Mouse (Mus musculus) G1E (cell line): Measurements from ENCODE around the gene Igfbp1. TPM values are rescaled to one million over a fixed set of nuclear protein-coding genes. Genes with fewer than 3 reads are reported as not detected.

Experiments
- ATAC-seq: 2 replicates; pipeline ENCODE4 v1.8.0; 2016; ENCODE audit warnings: mild to moderate bottlenecking; ENCODE audit not compliant: insufficient number of reproducible peaks, poor library complexity, low FRiP score, severe bottlenecking; ENCODE audit errors: extremely low read depth
- DNase-seq: peaks from one replicate; pipeline ENCODE4 v3.0.0; 2012; ENCODE audit warnings: low spot score
- H3K27me3 ChIP-seq: 2 replicates; pipeline ENCODE4 v1.6.1; 2012; ENCODE audit warnings: mild to moderate bottlenecking, low read length, inconsistent platforms; ENCODE audit not compliant: insufficient read depth
- H3K36me3 ChIP-seq: replicated peaks from 2 replicates; pipeline ENCODE3; 2012; ENCODE audit warnings: mild to moderate bottlenecking, inconsistent platforms
- H3K4me1 ChIP-seq: 2 replicates; pipeline ENCODE4 v1.6.1; 2012; ENCODE audit warnings: low read depth, low read length, inconsistent platforms, mixed read lengths; ENCODE audit not compliant: insufficient read depth
- H3K4me3 ChIP-seq: 2 replicates; pipeline ENCODE4 v1.5.1; 2012; ENCODE audit warnings: low read depth, mild to moderate bottlenecking, inconsistent platforms, low read length, moderate library complexity, mixed read lengths
- H3K9me3 ChIP-seq: replicated peaks from 2 replicates; pipeline ENCODE4 v1.6.1; 2012; ENCODE audit warnings: inconsistent platforms
- CTCF ChIP-seq: IDR thresholded peaks from 2 replicates; pipeline ENCODE4 v1.5.1; 2012; ENCODE audit warnings: low read depth, low read length, inconsistent platforms, mixed read lengths
- GATA1 ChIP-seq: IDR thresholded peaks from 2 replicates; pipeline ENCODE4 v1.6.1; 2012; ENCODE audit warnings: borderline replicate concordance, low read length, inconsistent platforms, mixed read lengths
- GATA2 ChIP-seq: IDR thresholded peaks from 2 replicates; pipeline ENCODE4 v1.6.1; 2012; ENCODE audit warnings: low read depth, low read length, inconsistent platforms, borderline replicate concordance
- POLR2AphosphoS5 ChIP-seq: IDR thresholded peaks from 2 replicates; pipeline ENCODE4 v1.6.1; 2012; ENCODE audit warnings: low read depth, low read length, inconsistent platforms; ENCODE audit not compliant: insufficient replicate concordance
- TAL1 ChIP-seq: conservative IDR thresholded peaks from 2 replicates; pipeline ENCODE4 v1.6.1; 2012; ENCODE audit warnings: low read depth, low read length, inconsistent platforms, mixed read lengths
- polyA plus RNA-seq: library from polyadenylated mRNA; stranded (reverse); fragments of >175 nt; gene quantifications from 2 replicates; pipeline ENCODE4 v1.2.3, GENCODE M21; 2012
- total RNA-seq, 2 experiments: library from RNA; stranded (forward) in 1 of 2; stranded (reverse) in 1 of 2; fragments of 200-1000 nt in 1 of 2; fragments of >200 nt in 1 of 2; fragmentation: Nextera tagmentation in 1 of 2; gene quantifications; 2 replicates each; pipeline ENCODE4 v1.2.3; 2014 to 2017

The Igfbp1 gene
- total and polyA plus RNA-seq, 3 experiments, result 0.27 TPM; not detected in 2

- no peaks in the 10 kb centered on the region for H3K36me3 ChIP-seq
- H3K9me3 ChIP-seq, result peaks cover 24% of the 10 kb centered on the region
- DNase-seq, result no peak
- no peak for ATAC-seq
- no peaks in the 10 kb centered on the region for H3K4me1 ChIP-seq
- no peak overlapping the region for H3K4me3 ChIP-seq
- TF ChIP-seq GATA2, result no peak
- no peak for TF ChIP-seq CTCF
- TF ChIP-seq POLR2AphosphoS5, result no peak
- TF ChIP-seq GATA1, result no peak
- TF ChIP-seq TAL1, result no peak
- no peaks in the 10 kb centered on the region for H3K27me3 ChIP-seq
These were observed 13.6 kb downstream of the Igfbp1 start for GRCm38 (mm10) chr11:7211211-7211610.

DNA sequence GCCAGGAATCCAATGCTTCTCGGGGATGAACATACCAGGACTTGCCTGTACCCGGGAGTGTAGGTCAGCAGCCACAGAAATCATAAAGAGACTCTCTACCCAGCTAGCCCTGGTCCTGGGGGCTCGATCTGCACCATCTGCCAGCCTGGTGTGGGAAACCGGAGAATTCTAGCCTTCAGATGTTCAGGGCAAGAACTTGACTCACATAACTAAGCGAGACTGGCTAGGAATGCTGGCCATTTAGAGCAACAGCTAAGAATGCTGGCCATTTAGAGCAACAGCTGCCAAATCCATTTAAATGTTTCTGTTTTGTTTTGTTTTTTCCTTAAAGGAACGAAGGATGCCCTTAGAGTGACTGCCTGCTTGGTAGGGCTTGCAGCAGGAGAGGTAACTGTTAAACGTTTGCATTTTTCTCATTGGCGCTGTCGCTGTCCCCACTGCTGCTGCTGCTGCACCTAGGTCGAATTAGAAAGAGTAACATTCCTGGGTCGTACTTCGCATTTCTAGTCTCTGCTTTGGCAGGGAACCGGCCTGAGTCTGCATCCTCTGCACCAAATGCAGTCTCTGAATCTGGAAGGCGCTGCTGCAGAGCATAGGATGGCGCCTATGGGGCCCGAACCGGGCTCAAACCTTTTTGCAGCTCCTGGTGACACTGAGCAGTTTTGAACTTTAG, 14.7 kb downstream of the Igfbp1 start:
- TF ChIP-seq CTCF (no peak), TAL1 (no peak), GATA1 (no peak), POLR2AphosphoS5 (no peak), GATA2 (no peak)
- Histone ChIP-seq H3K4me3 (no peak overlapping the region), H3K27me3 (no peaks in the 10 kb centered on the region), H3K4me1 (no peaks in the 10 kb centered on the region), H3K36me3 (no peaks in the 10 kb centered on the region), H3K9me3 (peaks cover 24% of the 10 kb centered on the region)
- no peak for ATAC-seq
- DNase-seq, result no peak

DNA sequence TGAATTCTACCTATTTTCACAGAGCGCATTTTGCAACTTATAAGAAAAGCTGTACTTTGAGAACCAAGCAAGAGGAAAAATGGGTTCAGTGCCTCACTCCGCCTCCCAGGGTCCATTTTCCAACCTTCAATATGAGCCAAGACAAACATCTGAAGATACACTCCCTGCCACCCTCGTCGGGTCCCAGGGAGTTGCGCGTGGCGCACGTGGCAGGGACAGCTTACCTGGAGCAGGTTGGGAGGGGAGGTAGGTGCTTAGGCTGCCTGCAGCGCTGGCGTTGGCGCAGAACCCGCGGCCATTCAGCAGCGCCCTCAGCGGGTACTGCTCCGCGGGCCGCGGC, 15.5 kb downstream of the Igfbp1 start:
- peaks cover 23% of the 10 kb centered on the region for H3K9me3 ChIP-seq
- H3K36me3 ChIP-seq, result no peaks in the 10 kb centered on the region
- DNase-seq (no peak), ATAC-seq (no peak)
- H3K4me1 ChIP-seq, result no peaks in the 10 kb centered on the region
- H3K27me3 ChIP-seq, result no peaks in the 10 kb centered on the region
- H3K4me3 ChIP-seq, result no peak overlapping the region; the same call in 1 of the 2 replicates
- TF ChIP-seq CTCF (no peak), GATA1 (no peak), POLR2AphosphoS5 (no peak), TAL1 (no peak), GATA2 (no peak)

GRCm38 (mm10) chr11:7213501-7214341, 16.1 kb downstream of the Igfbp1 start, which contains the start of gene Igfbp3:
Gene Igfbp3, minus strand, starts transcription at chr11:7213923.
- no peak for DNase-seq
- no peak within 1 kb of the TSS; the same call in 1 of the 2 replicates for H3K4me3 ChIP-seq
- TF ChIP-seq POLR2AphosphoS5 (no peak), GATA2 (no peak), GATA1 (no peak), CTCF (no peak), TAL1 (no peak)
- H3K4me1 ChIP-seq, result no peaks in the 10 kb centered on the region
- H3K27me3 ChIP-seq, result no peaks in the 10 kb centered on the region
- no peak for ATAC-seq
- no peaks in the 10 kb centered on the region for H3K36me3 ChIP-seq
- peaks cover 21% of the 10 kb centered on the region for H3K9me3 ChIP-seq

DNA sequence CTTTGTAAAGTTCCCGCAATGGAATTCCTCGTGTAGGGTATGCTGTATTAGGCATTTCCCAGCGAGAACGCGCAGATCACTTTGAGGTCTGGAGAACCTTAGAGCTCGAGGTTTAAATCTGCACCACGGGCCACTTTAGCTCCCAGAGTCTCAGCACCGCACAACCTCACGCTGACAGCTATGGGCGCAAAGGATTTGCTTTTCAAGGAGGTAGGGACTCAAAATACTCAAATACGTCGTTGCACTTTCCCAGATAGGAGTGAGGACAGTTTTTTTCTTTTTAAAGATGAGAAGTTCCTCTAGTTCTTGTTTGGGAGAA, 16.7 kb downstream of the Igfbp1 start:
- Histone ChIP-seq H3K4me3 (no peak overlapping the region), H3K4me1 (no peaks in the 10 kb centered on the region), H3K9me3 (peaks cover 17% of the 10 kb centered on the region), H3K27me3 (no peaks in the 10 kb centered on the region), H3K36me3 (no peaks in the 10 kb centered on the region)
- TF ChIP-seq TAL1 (no peak), POLR2AphosphoS5 (no peak), CTCF (no peak), GATA1 (no peak), GATA2 (no peak)
- DNase-seq (no peak), ATAC-seq (no peak)

- ATAC-seq (no peak), DNase-seq (no peak)
- H3K36me3 ChIP-seq, result no peaks in the 10 kb centered on the region
- H3K9me3 ChIP-seq, result peaks cover 17% of the 10 kb centered on the region
- no peaks in the 10 kb centered on the region for H3K4me1 ChIP-seq
- no peak overlapping the region for H3K4me3 ChIP-seq
- no peak for TF ChIP-seq GATA2
- TF ChIP-seq TAL1, result no peak
- no peak for TF ChIP-seq POLR2AphosphoS5
- no peak for TF ChIP-seq CTCF
- TF ChIP-seq GATA1, result no peak
- H3K27me3 ChIP-seq, result no peaks in the 10 kb centered on the region
These were observed 17.2 kb downstream of the Igfbp1 start for GRCm38 (mm10) chr11:7214761-7215160.
